Mouse (Mus musculus): ENCODE results near the gene Dcdc2b. TPM values are rescaled to one million over a fixed set of nuclear protein-coding genes. Genes with fewer than 3 reads are reported as not detected.

Dcdc2b gene
- total RNA-seq (2021): 1 to 10 TPM; 5.7 to 7.4 TPM
- long read RNA-seq, experiment 1, partial matches to known transcripts: 0 of 5 reads
- long read RNA-seq, experiment 1, other reads (novel, unspliced or antisense): 5 of 5 reads
- long read RNA-seq, experiment 2, partial matches to known transcripts: 0 of 2 reads
- long read RNA-seq, experiment 2, other reads (novel, unspliced or antisense): 2 of 2 reads

DNA sequence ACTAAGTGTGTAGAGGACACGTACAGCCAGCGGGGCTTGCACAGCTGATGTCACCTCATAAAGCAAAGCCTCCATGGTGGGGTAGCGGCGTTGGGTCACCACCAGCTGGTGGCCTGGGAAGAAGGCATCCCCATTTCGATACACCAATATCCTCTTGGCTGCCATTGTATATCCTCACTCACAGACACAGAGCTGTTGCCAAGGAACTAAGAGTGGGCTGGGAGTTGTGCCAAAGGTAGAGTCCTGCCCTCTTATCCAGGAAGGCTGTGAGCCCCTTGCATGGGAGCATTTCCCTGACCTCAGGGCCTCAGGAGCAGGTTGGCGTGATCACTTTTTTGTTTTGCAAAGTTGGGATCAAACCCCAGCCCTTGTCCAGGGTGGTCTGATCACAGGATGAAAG lies at the start of gene Dcdc2b:
Gene Dcdc2b (minus strand): TSS at position 165 of the 400 bp plus-strand sequence.
- H3K4me3 ChIP-seq: no peak within 1 kb of the TSS
- no peak for DNase-seq (ENCODE audit: low spot score in 2 of 2)
- no peak within 1 kb of the TSS for H3K27ac ChIP-seq
- TF ChIP-seq CTCF (conservative IDR thresholded peaks at IDR 0.05): no peak

DNA sequence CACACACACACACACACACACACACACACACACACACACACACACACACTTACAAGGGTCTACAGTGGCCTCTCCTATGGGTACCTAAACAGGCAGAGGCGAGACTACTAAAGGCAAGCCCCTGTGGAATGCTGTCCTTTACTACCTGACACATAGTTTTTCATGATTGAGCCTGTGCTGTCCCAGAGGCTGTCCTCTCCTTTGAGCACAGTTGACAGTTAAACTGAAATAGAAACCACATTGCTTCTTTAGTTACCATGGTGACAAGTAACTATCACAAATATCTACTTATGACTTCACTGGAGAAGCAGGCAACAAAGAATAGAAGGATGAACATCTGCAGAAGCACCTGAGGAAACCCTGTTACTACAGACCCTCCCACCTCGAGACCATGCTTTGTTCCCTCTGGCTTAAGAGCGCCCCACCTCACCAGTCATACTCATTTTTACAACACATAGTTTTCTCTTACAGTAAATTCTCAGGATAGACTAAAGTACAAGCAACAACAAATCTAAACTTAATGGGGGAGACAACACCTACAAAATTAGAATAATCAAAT lies 48.3 kb upstream of the Dcdc2b start:
- TF ChIP-seq CTCF (conservative IDR thresholded peaks at IDR 0.05): no peak
- Histone ChIP-seq H3K27ac (peak overlapping the region; percentile 14; the same call in 1 of the 2 replicates), H3K4me3 (no peak overlapping the region)
- no peak for DNase-seq (ENCODE audit: low spot score in 2 of 2)

DNA sequence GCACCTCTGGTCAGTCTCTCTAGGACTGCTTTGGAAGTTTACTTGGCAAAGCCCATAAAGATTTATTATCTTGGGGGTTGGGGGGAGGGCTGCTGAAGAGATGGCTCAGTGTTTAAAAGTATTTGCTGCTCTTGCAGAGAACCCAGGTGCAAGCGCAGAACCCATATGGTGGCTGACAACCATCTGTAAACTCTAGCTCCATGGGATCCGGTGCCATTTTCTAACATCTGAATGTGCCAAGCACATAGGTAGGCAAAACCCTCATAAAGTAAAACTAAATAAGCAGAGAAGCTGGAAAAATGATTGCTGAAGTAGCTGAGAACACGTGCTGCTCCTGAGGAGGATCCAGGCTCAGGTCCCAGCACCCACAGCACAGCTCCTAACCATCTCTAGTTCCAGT lies 47.5 kb upstream of the Dcdc2b start:
- no peak for TF ChIP-seq CTCF (conservative IDR thresholded peaks at IDR 0.05)
- no peak overlapping the region for H3K4me3 ChIP-seq
- peak in 1 of 2 experiments; percentile 66 for DNase-seq (ENCODE audit: low spot score in 2 of 2)
- H3K27ac ChIP-seq: peak overlapping the region; percentile 53

DNA sequence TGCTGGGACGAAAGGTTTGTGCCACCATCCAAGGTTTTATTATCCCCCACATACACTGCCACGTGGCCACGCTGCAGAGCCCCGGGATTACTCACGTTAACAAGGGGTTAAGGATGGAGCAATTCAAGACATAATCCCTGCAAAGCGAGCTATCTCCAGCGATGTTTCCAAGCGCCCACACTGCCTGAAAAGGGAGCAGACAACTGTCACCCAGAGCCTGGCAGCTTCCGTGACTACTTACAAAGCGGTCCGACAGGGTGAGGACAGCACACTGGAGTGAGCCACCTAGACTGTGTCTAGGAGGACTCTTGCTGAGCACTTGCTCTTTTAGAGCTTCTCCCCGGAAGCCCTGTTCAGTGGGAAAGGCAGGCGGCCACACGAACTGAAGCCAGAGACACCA lies 40.7 kb upstream of the Dcdc2b start:
- no peak for TF ChIP-seq CTCF (conservative IDR thresholded peaks at IDR 0.05)

DNA sequence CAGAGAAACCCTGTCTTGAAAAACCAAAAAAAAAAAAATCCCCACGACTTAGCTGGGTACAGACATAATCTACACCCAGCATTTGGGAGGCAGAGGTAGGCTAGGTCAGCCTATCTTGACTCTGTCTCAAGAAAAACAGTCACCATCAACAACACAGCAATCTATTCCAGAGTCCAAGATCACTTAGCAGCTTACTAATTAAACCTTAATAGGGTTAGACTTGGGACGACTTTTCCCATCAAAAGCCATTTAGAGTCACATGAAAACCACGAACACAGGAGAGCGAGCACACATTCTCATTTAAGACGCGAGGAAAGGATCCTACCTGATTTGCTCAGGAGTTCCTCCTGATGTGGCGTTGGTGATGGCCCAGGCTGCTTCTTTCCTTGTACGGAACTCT lies 36.3 kb upstream of the Dcdc2b start:
- Histone ChIP-seq H3K4me3 (no peak overlapping the region), H3K27ac (no peak overlapping the region)
- TF ChIP-seq CTCF (conservative IDR thresholded peaks at IDR 0.05): no peak
- no peak for DNase-seq (ENCODE audit: low spot score in 2 of 2)

More for the DNA sequence above, 40.7 kb upstream of the Dcdc2b start:
- no peak for DNase-seq (ENCODE audit: low spot score in 2 of 2)
- Histone ChIP-seq H3K4me3 (no peak overlapping the region), H3K27ac (peak overlapping the region; percentile 44; the same call in 1 of the 2 replicates)

DNA sequence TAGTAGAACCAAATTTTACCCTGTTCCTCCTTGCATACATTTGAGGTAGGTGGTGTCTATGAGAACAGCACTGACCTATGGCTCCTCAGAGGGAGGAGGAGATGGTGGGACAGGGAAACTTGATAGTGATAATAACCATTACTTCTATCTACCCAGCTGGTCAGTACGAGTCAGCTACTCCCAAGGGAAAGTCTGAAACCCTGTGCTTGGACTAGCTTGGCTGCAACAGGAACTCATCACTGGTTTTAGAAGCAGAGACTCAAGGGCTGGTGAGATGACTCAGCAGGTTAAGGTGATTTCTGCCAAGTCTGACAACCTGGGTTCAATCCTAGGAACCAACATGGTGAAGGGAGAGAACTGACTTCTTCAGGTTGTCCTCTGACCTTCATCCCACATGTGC lies 34.6 kb upstream of the Dcdc2b start:
- TF ChIP-seq CTCF (conservative IDR thresholded peaks at IDR 0.05): no peak
- H3K27ac ChIP-seq: no peak overlapping the region
- no peak overlapping the region for H3K4me3 ChIP-seq
- no peak for DNase-seq (ENCODE audit: low spot score in 2 of 2)

DNA sequence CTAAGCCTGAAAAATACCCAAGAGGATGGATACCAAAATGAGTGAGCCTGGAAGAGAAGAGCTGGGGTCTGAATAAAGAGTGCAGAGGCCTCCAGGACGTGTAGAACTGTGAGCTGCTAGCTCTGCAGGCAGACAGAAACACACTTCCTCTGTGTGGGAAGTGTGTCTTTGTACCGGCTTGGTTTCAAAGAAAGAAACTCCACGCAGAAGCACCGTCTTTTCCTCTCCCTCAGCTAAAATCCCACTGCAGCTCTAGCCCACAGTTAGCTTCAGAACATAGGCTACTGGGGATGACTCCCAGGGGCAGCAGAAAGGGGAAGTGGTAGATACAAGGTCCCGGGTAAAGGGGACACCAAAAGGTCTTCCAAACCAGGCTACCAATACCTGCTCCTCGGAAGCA lies 31.1 kb upstream of the Dcdc2b start:
- no peak for DNase-seq (ENCODE audit: low spot score in 2 of 2)
- H3K4me3 ChIP-seq: no peak overlapping the region
- peak overlapping the region; percentile 24; the same call in 1 of the 2 replicates for H3K27ac ChIP-seq
- no peak for TF ChIP-seq CTCF (conservative IDR thresholded peaks at IDR 0.05)

DNA sequence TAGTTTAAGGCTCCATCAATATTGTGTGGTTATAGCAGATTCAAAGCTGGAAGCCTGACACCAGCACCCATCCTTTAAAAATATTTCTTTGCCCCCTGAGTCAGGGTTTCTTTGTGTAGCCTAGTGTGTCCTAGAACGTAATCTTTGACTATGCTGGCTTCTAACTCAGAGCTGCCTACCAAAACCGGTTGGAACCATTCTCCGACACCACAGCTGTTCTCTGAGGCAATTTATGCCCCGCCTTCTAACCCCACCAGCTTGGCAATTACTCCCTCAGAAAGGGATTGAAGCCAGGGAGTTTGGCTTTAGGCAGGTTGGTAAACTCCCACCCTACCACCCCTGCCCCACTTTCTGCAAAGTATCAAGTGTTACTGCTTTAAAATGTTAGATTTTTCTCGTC lies 27.7 kb upstream of the Dcdc2b start:
- Histone ChIP-seq H3K4me3 (peak overlapping the region; percentile 80), H3K27ac (peak overlapping the region; percentile 95)
- TF ChIP-seq CTCF (conservative IDR thresholded peaks at IDR 0.05): no peak
- no peak for DNase-seq (ENCODE audit: low spot score in 2 of 2)

DNA sequence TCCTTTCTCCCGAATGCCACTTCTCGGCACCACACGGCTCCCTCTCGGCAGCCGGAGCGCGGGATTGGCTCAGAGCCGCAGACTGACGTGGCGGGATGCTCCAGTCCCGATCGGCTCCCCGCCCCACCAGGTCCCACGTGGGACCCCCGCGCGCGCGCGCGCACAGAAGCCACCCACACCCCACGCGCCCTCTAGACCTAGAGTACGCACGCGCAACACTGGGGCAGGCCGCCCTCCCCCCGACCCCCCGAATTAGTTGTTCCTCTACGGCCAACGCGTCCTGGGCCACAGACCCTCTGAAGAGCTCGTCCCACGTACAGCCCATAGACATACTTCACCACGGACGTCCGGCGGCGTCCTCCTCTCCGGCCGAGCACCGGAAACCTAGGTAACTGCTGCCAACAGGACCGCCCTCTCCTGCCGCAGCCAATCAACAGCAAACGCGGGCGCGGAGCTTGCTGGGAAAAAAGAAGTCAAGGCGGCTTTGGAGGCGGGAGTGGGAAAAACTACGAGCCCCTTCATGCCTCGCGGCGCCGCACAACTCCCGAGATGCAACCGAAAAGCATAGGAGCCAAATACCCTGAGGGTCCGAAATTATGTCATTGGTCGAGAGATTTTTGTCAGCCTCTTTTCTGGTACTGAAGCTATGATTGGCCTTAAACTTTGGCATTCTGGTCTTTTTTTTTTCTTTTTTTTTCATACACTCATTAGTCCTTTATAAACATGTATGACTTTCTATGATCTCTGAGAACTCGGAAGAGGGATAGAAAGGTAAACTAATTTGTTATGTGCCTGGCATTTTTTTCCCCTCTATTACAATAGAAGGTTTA lies 26.8 kb upstream of the Dcdc2b start, which contains the start of gene Txlna:
Gene Txlna (minus strand): TSS at position 428 of the 830 bp plus-strand sequence.
- peak within 1 kb of the TSS; percentile 80 for H3K4me3 ChIP-seq
- peak within 1 kb of the TSS; percentile 95 for H3K27ac ChIP-seq
- peak; percentile 97 to 98 for DNase-seq (ENCODE audit: low spot score in 2 of 2)
- TF ChIP-seq CTCF (conservative IDR thresholded peaks at IDR 0.05): no peak

DNA sequence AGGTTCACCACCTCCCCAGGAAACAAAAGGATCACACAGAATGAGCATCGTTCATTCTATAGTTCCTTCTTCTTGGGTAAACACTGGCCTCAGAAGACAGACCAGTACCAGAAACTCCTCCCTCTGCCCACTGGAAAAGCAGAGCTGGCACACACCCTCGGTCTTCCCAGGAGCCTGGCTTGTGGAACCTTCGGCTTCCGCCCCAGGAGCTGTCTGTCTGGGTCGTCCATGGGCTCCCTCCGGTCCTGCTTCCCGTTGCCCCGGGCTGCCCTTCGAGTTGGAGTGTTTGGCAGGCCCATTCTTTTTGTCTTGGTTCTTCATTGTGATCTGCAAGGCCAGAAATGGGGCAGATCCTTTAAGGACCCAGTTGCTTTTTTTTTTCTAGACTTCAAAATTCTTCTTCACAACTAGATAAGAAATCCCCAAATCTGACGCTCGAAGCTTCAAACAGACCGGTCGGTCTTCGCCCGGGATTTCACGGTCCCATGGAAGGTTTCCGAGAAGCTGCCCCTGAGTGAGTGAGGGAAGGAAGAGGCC lies 26.1 kb upstream of the Dcdc2b start:
- H3K27ac ChIP-seq: peak overlapping the region; percentile 95
- peak overlapping the region; percentile 80 for H3K4me3 ChIP-seq
- no peak for TF ChIP-seq CTCF (conservative IDR thresholded peaks at IDR 0.05)
- DNase-seq (ENCODE audit: low spot score in 2 of 2): no peak

DNA sequence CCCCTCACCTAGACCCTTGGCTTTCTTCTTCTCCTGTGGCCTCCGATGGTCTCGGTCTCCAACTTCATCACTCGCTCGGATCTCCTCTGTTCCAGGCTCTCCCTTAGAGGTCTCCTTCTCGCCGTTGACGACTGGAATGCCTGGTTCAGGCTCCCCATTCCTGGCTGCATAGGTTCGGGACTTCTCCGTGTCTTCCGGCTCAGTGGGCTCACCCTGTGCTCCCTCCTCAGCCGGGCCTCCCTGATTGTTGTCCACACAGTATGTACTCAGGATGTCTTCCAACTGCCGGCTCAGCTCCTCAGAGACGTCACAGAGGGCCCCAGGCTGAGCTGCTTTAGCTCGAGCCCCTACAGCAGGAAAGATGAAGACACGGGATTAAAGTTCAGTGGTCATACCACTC lies 25.2 kb upstream of the Dcdc2b start:
- no peak for TF ChIP-seq CTCF (conservative IDR thresholded peaks at IDR 0.05)
- H3K4me3 ChIP-seq: peak overlapping the region; percentile 80

DNA sequence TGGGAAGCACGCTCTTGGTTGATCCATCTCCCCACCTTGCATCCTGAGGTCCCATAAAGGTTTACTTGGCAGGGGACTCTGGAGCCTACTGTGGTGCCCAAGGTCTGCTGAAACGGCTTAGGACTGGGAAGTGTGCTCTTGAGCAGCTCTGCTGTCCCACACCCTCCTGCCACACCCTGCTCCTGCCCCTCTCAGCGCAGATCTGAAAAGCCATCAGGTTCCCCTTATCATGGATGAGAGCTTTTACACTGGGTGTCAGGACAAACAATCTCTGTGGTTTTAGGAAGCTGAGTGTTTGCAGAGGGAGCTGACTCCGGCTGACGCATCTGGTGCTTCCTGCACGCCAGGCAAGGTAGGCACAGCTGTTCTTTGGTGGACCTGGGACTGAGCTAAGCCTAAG lies 19.8 kb upstream of the Dcdc2b start:
- no peak for DNase-seq (ENCODE audit: low spot score in 2 of 2)
- TF ChIP-seq CTCF (conservative IDR thresholded peaks at IDR 0.05): no peak
- no peak overlapping the region for H3K27ac ChIP-seq
- H3K4me3 ChIP-seq: no peak overlapping the region

More for the DNA sequence above, 25.2 kb upstream of the Dcdc2b start:
- DNase-seq (ENCODE audit: low spot score in 2 of 2): no peak
- peak overlapping the region; percentile 95; the same call in 1 of the 2 replicates for H3K27ac ChIP-seq

DNA sequence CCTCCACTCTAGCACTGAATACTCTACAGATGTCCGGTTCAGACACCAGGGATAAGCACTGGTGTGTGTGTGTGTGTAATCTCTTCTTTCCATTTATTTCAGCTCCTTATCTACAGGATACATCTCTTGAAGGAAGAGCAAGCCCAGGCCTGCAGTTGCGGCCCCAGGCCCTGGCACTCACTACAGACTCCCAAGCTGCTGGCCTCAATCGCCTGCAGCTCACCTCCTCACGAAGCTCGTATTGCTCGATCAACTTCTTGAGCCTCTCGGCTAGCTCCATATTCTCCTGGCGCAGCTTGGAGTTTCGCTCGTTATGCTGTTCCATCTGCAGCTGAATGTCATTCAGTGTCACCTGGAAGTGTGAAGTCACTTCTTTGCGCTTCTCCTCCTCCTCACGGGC lies 17.8 kb upstream of the Dcdc2b start:
- no peak overlapping the region for H3K4me3 ChIP-seq
- no peak for DNase-seq (ENCODE audit: low spot score in 2 of 2)
- H3K27ac ChIP-seq: peak overlapping the region; percentile 40; the same call in 1 of the 2 replicates
- TF ChIP-seq CTCF (conservative IDR thresholded peaks at IDR 0.05): no peak

All from layer of hippocampus, adult 2 months (tissue).